Mouse (Mus musculus): ENCODE data around the gene Egf. TPM values are rescaled to one million over a fixed set of nuclear protein-coding genes. Genes with fewer than 3 reads are reported as not detected.

Gene Egf
- polyA plus RNA-seq, 1 experiment from 2014 or later = 1.4 TPM

DNA sequence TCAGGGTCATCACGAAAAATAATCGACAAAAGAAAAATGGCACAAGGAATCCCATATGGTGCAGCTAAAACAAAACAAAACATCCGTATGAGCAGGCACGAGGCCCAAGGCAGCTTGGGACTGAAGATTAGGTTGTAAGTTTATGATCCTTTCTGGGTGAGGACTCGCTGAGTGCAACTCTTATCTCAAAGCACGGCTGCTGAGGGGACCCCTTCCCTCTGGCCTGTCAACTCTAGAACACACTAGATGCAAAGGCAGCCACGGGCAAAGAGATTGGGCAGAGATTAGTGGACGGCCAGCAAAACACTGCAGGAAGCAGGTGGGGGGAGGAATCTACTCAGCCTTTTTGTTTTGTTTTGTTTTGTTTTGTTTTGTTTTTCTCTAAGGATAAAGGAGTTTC, 121.6 kb downstream of the Egf start:
- WGBS = 48% methylated on average over 8 of the region's 8 CpGs
- no peaks in the 10 kb centered on the region for H3K27me3 ChIP-seq (ENCODE audit: insufficient read depth, low read length)
- no peak for TF ChIP-seq CTCF (IDR thresholded peaks at IDR 0.05; ENCODE audit: low read depth)

DNA sequence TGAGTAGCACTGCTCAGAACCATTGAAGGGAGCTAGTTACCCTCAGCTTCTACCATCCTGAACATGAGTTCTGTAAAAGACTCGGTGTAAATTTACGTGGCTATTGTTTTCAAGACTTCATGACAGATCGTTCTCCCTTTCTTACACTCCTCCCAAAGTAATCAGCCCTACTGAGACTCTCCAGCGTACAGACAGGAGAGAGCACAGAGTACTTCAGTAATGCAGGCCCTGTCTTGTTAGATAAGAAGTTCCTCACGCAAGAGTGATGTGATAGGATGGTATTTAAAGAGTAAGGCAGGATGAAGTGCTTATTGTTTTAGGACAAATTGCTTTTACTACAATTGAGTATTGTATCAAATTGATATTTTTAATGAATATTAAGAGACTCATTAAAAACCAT, 123.3 kb downstream of the Egf start:
- Histone ChIP-seq H3K4me1 (ENCODE audit: insufficient read depth) (no peaks in the 10 kb centered on the region), H3K4me2 (no peak overlapping the region), H3K4me3 (ENCODE audit: low read depth, low read length) (no peak overlapping the region), H3K9me3 (ENCODE audit: low read depth, low read length) (no peaks in the 10 kb centered on the region), H3K27ac (ENCODE audit: low read depth) (no peak overlapping the region), H3K36me3 (ENCODE audit: insufficient read depth) (peaks cover 3% of the 10 kb centered on the region; the same call in 1 of the 2 replicates), H3K27me3 (ENCODE audit: insufficient read depth, low read length) (no peaks in the 10 kb centered on the region), H3K9ac (no peak overlapping the region)
- DNase-seq (no peak), ATAC-seq (ENCODE audit: insufficient read depth) (no peak)
- no peak for TF ChIP-seq CTCF (IDR thresholded peaks at IDR 0.05; ENCODE audit: low read depth)
- 90% methylated on average over 5 of the region's 5 CpGs for WGBS

More for the DNA sequence above, 121.6 kb downstream of the Egf start:
- DNase-seq (no peak), ATAC-seq (ENCODE audit: insufficient read depth) (no peak)
- Histone ChIP-seq H3K4me3 (ENCODE audit: low read depth, low read length) (no peak overlapping the region), H3K9ac (no peak overlapping the region), H3K4me1 (ENCODE audit: insufficient read depth) (0 out of 2 replicates have a peak, but pooled peaks cover 4% of the 10 kb centered on the region), H3K36me3 (ENCODE audit: insufficient read depth) (peaks cover 2% of the 10 kb centered on the region; the same call in 1 of the 2 replicates), H3K4me2 (no peak overlapping the region), H3K9me3 (ENCODE audit: low read depth, low read length) (no peaks in the 10 kb centered on the region), H3K27ac (ENCODE audit: low read depth) (no peak overlapping the region)

GRCm38 (mm10) chr3:129631018-129631417, 124.1 kb downstream of the Egf start:
- Histone ChIP-seq H3K27ac (ENCODE audit: low read depth) (no peak overlapping the region), H3K4me1 (ENCODE audit: insufficient read depth) (no peaks in the 10 kb centered on the region), H3K36me3 (ENCODE audit: insufficient read depth) (peaks cover 3% of the 10 kb centered on the region; the same call in 1 of the 2 replicates), H3K27me3 (ENCODE audit: insufficient read depth, low read length) (no peaks in the 10 kb centered on the region), H3K4me2 (no peak overlapping the region), H3K9ac (no peak overlapping the region), H3K9me3 (ENCODE audit: low read depth, low read length) (no peaks in the 10 kb centered on the region), H3K4me3 (ENCODE audit: low read depth, low read length) (no peak overlapping the region)
- TF ChIP-seq CTCF (IDR thresholded peaks at IDR 0.05; ENCODE audit: low read depth) = no peak
- ATAC-seq (ENCODE audit: insufficient read depth) (peak; percentile 50; the same call in 1 of the 2 replicates), DNase-seq (peak; percentile 66)
- 51% methylated on average over 1 of the region's 1 CpGs for WGBS

Small RNAs within 50 kb of the gene (microRNA-seq; reads per million reads assigned to microRNA genes)
- gene Gm24515 (ENCODE audit: borderline number of aligned reads) = not detected

Other genes starting within 250 kb of the Egf start
- gene Elovl6, start 223.0 kb downstream of the Egf start, polyA plus RNA-seq (2014; fragmentation: Nextera tagmentation; extraction: Ambion mirVana) = 21.2 and 21.8 TPM in 2 replicates
- 0.26 TPM in 1 of 2 replicates, not detected in the other for gene Lrit3, start 48.7 kb upstream of the Egf start, polyA plus RNA-seq (2014; fragmentation: Nextera tagmentation; extraction: Ambion mirVana)
- 0.08 and 0.13 TPM in 2 replicates for gene Rrh, start 67.3 kb upstream of the Egf start, polyA plus RNA-seq (2014; fragmentation: Nextera tagmentation; extraction: Ambion mirVana)
- gene Gar1, start 76.1 kb upstream of the Egf start, polyA plus RNA-seq (2014; fragmentation: Nextera tagmentation; extraction: Ambion mirVana) = 44.8 and 45.2 TPM in 2 replicates
- 25.7 and 26.4 TPM in 2 replicates for gene Cfi, start 80.6 kb upstream of the Egf start, polyA plus RNA-seq (2014; fragmentation: Nextera tagmentation; extraction: Ambion mirVana)
- 36.4 and 38.2 TPM in 2 replicates for gene Pla2g12a, start 123.3 kb upstream of the Egf start, polyA plus RNA-seq (2014; fragmentation: Nextera tagmentation; extraction: Ambion mirVana)
- gene Casp6, start 146.1 kb upstream of the Egf start, polyA plus RNA-seq (2014; fragmentation: Nextera tagmentation; extraction: Ambion mirVana) = 73.2 and 79.8 TPM in 2 replicates
- gene Mcub, start 214.9 kb upstream of the Egf start, polyA plus RNA-seq (2014; fragmentation: Nextera tagmentation; extraction: Ambion mirVana) = 2.3 and 2.9 TPM in 2 replicates

Data from lung, embryonic 14.5 days (tissue).